Mouse (Mus musculus) intestine, embryonic 14.5 days (tissue): ENCODE results near the gene Cacna1g. TPM values are rescaled to one million over a fixed set of nuclear protein-coding genes. Genes with fewer than 3 reads are reported as not detected.
A peak's percentile ranks its signal among the peaks of the same experiment; 100 is the strongest.

Experiments
- ATAC-seq: fragments of 200-750 bp; cut with Nextera tagmentation; replicated peaks from 2 replicates; pipeline ENCODE4 v1.8.0; 2017; ENCODE audit warnings: low read depth, moderate number of reproducible peaks, moderate TSS enrichment, moderate library complexity; ENCODE audit not compliant: low FRiP score, low TSS enrichment
- DNase-seq: peaks from one replicate; pipeline ENCODE4 v3.0.0-alpha.2; 2018; ENCODE audit warnings: low spot score
- H3K27ac ChIP-seq: fragments of 300-500 bp; sonication (generic); 2 replicates; pipeline ENCODE4 v1.5.1; 2014; ENCODE audit warnings: low read depth, mild to moderate bottlenecking, control low read depth
- H3K27me3 ChIP-seq: fragments of 300-500 bp; sonication (generic); replicated peaks from 2 replicates; pipeline ENCODE4 v1.6.1; 2014; ENCODE audit warnings: low read length, control low read depth; ENCODE audit not compliant: control insufficient read depth, insufficient read depth
- H3K36me3 ChIP-seq: fragments of 300-500 bp; sonication (generic); 2 replicates; pipeline ENCODE4 v1.6.1; 2014; ENCODE audit warnings: low read length, control low read depth; ENCODE audit not compliant: control insufficient read depth, insufficient read depth
- H3K4me1 ChIP-seq: fragments of 300-500 bp; sonication (generic); replicated peaks from 2 replicates; pipeline ENCODE4 v1.6.1; 2014; ENCODE audit warnings: low read length, control low read depth, mixed read lengths; ENCODE audit not compliant: control insufficient read depth, insufficient read depth
- H3K4me2 ChIP-seq: fragments of 300-500 bp; sonication (generic); 2 replicates; pipeline ENCODE4 v1.6.1; 2014; ENCODE audit warnings: low read length
- H3K4me3 ChIP-seq: fragments of 300-500 bp; sonication (generic); 2 replicates; pipeline ENCODE4 v1.5.1; 2014; ENCODE audit warnings: low read depth, low read length, control low read depth, mixed read lengths
- H3K9ac ChIP-seq: fragments of 300-500 bp; sonication (generic); 2 replicates; pipeline ENCODE4 v1.6.1; 2014; ENCODE audit warnings: mild to moderate bottlenecking, low read length
- H3K9me3 ChIP-seq: fragments of 300-500 bp; sonication (generic); 2 replicates; pipeline ENCODE4 v1.6.1; 2016; ENCODE audit warnings: low read length, control low read depth; ENCODE audit not compliant: control insufficient read depth
- WGBS: fragments of 180-500 bp; shearing (Covaris S2); extraction: QIAGEN DNeasy Blood & Tissue Kit; methylation state at CpG from one replicate; pipeline ENCODE4 v1.1.7; 2014; 5-methylcytosine and 5-hydroxymethylcytosine counted together
- polyA plus RNA-seq: library from polyadenylated mRNA; unstranded; fragments of >200 nt; fragmentation: Nextera tagmentation; extraction: Ambion mirVana; gene quantifications from 2 replicates; pipeline ENCODE4 v1.2.1, GENCODE M21; 2014

The Cacna1g gene
- polyA plus RNA-seq, 1 experiment from 2014 or later = 11.1 TPM

GRCm38 (mm10) chr11:94389021-94389420 is 85.0 kb downstream of the Cacna1g start:
- Histone ChIP-seq H3K4me2 (no peak overlapping the region), H3K27ac (no peak overlapping the region), H3K4me1 (peaks cover 26% of the 10 kb centered on the region), H3K36me3 (no peaks in the 10 kb centered on the region), H3K9ac (no peak overlapping the region), H3K9me3 (no peaks in the 10 kb centered on the region), H3K27me3 (no peaks in the 10 kb centered on the region), H3K4me3 (no peak overlapping the region)
- DNase-seq (no peak), ATAC-seq (no peak)
- WGBS = 76% methylated on average over 4 of the region's 4 CpGs

- Histone ChIP-seq H3K4me1 (peaks cover 26% of the 10 kb centered on the region), H3K4me3 (no peak overlapping the region), H3K36me3 (no peaks in the 10 kb centered on the region), H3K9ac (no peak overlapping the region), H3K27ac (no peak overlapping the region), H3K27me3 (no peaks in the 10 kb centered on the region), H3K4me2 (no peak overlapping the region), H3K9me3 (no peaks in the 10 kb centered on the region)
- 59% methylated on average over 4 of the region's 4 CpGs for WGBS
- ATAC-seq (no peak), DNase-seq (no peak)
Observed at GRCm38 (mm10) chr11:94387756-94388155, 86.2 kb downstream of the Cacna1g start.

GRCm38 (mm10) chr11:94385977-94386771 is 87.8 kb downstream of the Cacna1g start:
- H3K9me3 ChIP-seq = no peaks in the 10 kb centered on the region
- peak overlapping the region; percentile 37 for H3K4me2 ChIP-seq
- 0 out of 2 replicates have a peak overlapping the region, but pooled peaks have one; percentile 17 for H3K9ac ChIP-seq
- H3K27ac ChIP-seq = peak overlapping the region; percentile 49
- H3K36me3 ChIP-seq = no peaks in the 10 kb centered on the region
- H3K4me3 ChIP-seq = no peak overlapping the region
- H3K4me1 ChIP-seq = peaks cover 21% of the 10 kb centered on the region
- DNase-seq (peak; percentile 76), ATAC-seq (peak; percentile 61)
- H3K27me3 ChIP-seq = no peaks in the 10 kb centered on the region
- WGBS = 12% methylated on average over 12 of the region's 12 CpGs

GRCm38 (mm10) chr11:94379736-94380135 is 94.3 kb downstream of the Cacna1g start:
- ATAC-seq (no peak), DNase-seq (no peak)
- Histone ChIP-seq H3K36me3 (no peaks in the 10 kb centered on the region), H3K4me1 (0 out of 2 replicates have a peak, but pooled peaks cover 1% of the 10 kb centered on the region), H3K27ac (no peak overlapping the region), H3K4me3 (no peak overlapping the region), H3K9me3 (no peaks in the 10 kb centered on the region), H3K4me2 (no peak overlapping the region), H3K27me3 (no peaks in the 10 kb centered on the region), H3K9ac (no peak overlapping the region)
- 62% methylated on average over 8 of the region's 8 CpGs for WGBS

GRCm38 (mm10) chr11:94379061-94379460 is 94.9 kb downstream of the Cacna1g start:
- no peak overlapping the region for H3K9ac ChIP-seq
- no peak for ATAC-seq
- WGBS = 36% methylated on average over 2 of the region's 2 CpGs
- no peak overlapping the region for H3K4me2 ChIP-seq
- DNase-seq = no peak
- no peak overlapping the region for H3K27ac ChIP-seq
- no peaks in the 10 kb centered on the region for H3K27me3 ChIP-seq
- H3K4me3 ChIP-seq = no peak overlapping the region
- H3K4me1 ChIP-seq = no peaks in the 10 kb centered on the region
- no peaks in the 10 kb centered on the region for H3K9me3 ChIP-seq
- H3K36me3 ChIP-seq = no peaks in the 10 kb centered on the region

- H3K27ac ChIP-seq = no peak overlapping the region
- no peaks in the 10 kb centered on the region for H3K9me3 ChIP-seq
- ATAC-seq (no peak), DNase-seq (no peak)
- H3K27me3 ChIP-seq = no peaks in the 10 kb centered on the region
- no peaks in the 10 kb centered on the region for H3K36me3 ChIP-seq
- no peak overlapping the region for H3K4me2 ChIP-seq
- H3K9ac ChIP-seq = no peak overlapping the region
- 81% methylated on average over 13 of the region's 13 CpGs for WGBS
- H3K4me1 ChIP-seq = 0 out of 2 replicates have a peak, but pooled peaks cover 7% of the 10 kb centered on the region
- no peak overlapping the region for H3K4me3 ChIP-seq
Observed at GRCm38 (mm10) chr11:94374276-94374948, 99.6 kb downstream of the Cacna1g start.

GRCm38 (mm10) chr11:94370809-94371208 is 103.2 kb downstream of the Cacna1g start:
- Histone ChIP-seq H3K27ac (no peak overlapping the region), H3K4me2 (no peak overlapping the region), H3K27me3 (no peaks in the 10 kb centered on the region), H3K9ac (no peak overlapping the region), H3K36me3 (no peaks in the 10 kb centered on the region), H3K4me1 (0 out of 2 replicates have a peak, but pooled peaks cover 7% of the 10 kb centered on the region), H3K4me3 (no peak overlapping the region), H3K9me3 (no peaks in the 10 kb centered on the region; the same call in 1 of the 2 replicates)
- WGBS = 12% methylated on average over 5 of the region's 5 CpGs
- ATAC-seq (peak; percentile 63), DNase-seq (no peak)

GRCm38 (mm10) chr11:94369981-94370380 is 104.0 kb downstream of the Cacna1g start:
- H3K4me3 ChIP-seq = no peak overlapping the region
- ATAC-seq (no peak), DNase-seq (no peak)
- no peak overlapping the region for H3K9ac ChIP-seq
- WGBS = 76% methylated on average over 6 of the region's 6 CpGs
- no peak overlapping the region for H3K4me2 ChIP-seq
- H3K27ac ChIP-seq = no peak overlapping the region
- H3K9me3 ChIP-seq = no peaks in the 10 kb centered on the region; the same call in 1 of the 2 replicates
- H3K27me3 ChIP-seq = no peaks in the 10 kb centered on the region
- no peaks in the 10 kb centered on the region for H3K36me3 ChIP-seq
- H3K4me1 ChIP-seq = 0 out of 2 replicates have a peak, but pooled peaks cover 7% of the 10 kb centered on the region
